Mouse (Mus musculus) regulatory T cell (primary cell): ENCODE measurements at regions not wholly inside any gene's neighbourhood (a gene's known extent, or its start where the extent isn't known, plus 50 kb on each side); places are given as distances from the start of the nearest gene placed in this dataset.
"Not testable (repeated sequence)": the region's sequence is repeated elsewhere in the genome, so short reads cannot be mapped to it uniquely, and the experiment has no call there.

Source experiments
- in situ Hi-C: fragments of 300-600 bp; cut with MboI, MseI; formaldehyde crosslinking; loops from one replicate; pipeline ENCODE4 v1.15.1; 2025; ENCODE audit warnings: high pct_unique_total_duplicates

- in situ Hi-C loops = no loop called here
Measured at GRCm38 (mm10) chr11:71285193-71285592, 54.7 kb upstream of the Nlrp1b start.

GRCm38 (mm10) chr11:71288243-71288642 is 57.7 kb upstream of the Nlrp1b start:
- in situ Hi-C loops = not testable (repeated sequence)

- in situ Hi-C loops = no loop called here
Measured at GRCm38 (mm10) chr11:71289490-71289889, 59.0 kb upstream of the Nlrp1b start.

- in situ Hi-C loops = no loop called here
Measured at GRCm38 (mm10) chr11:71299479-71299878, 68.9 kb upstream of the Nlrp1b start.

- in situ Hi-C loops = loop anchor here (10.0 kb wide), 1 partner anchor 289 kb away; the partner anchor contains the start of gene 6330403K07Rik
Measured at GRCm38 (mm10) chr11:71323439-71323838, 92.9 kb upstream of the Nlrp1b start.

- in situ Hi-C loops = no loop called here
Measured at GRCm38 (mm10) chr11:71337428-71337827, 106.9 kb upstream of the Nlrp1b start.

GRCm38 (mm10) chr11:71346024-71346423 is 115.5 kb upstream of the Nlrp1b start:
- in situ Hi-C loops = no loop called here

GRCm38 (mm10) chr11:71357089-71357488 is 126.6 kb upstream of the Nlrp1b start:
- in situ Hi-C loops = no loop called here

- in situ Hi-C loops = no loop called here
Measured at GRCm38 (mm10) chr11:71360856-71361255, 130.3 kb upstream of the Nlrp1b start.

- in situ Hi-C loops = loop anchor here (10.0 kb wide), 1 partner anchor 1393 kb away; no protein-coding TSS in a partner anchor
Measured at GRCm38 (mm10) chr11:71371871-71372270, 141.3 kb upstream of the Nlrp1b start.

- in situ Hi-C loops = loop anchor here (10.0 kb wide), 1 partner anchor 1390 kb away; no protein-coding TSS in a partner anchor
Measured at GRCm38 (mm10) chr11:71375132-71375531, 144.6 kb upstream of the Nlrp1b start.

- in situ Hi-C loops = no loop called here
Measured at GRCm38 (mm10) chr11:71388411-71388810, 157.9 kb upstream of the Nlrp1b start.

GRCm38 (mm10) chr11:71389659-71390058 is 159.1 kb upstream of the Nlrp1b start:
- in situ Hi-C loops = no loop called here

- in situ Hi-C loops = no loop called here
Measured at GRCm38 (mm10) chr11:71390151-71390550, 159.6 kb upstream of the Nlrp1b start.

- in situ Hi-C loops = no loop called here
Measured at GRCm38 (mm10) chr11:71390616-71391015, 160.1 kb upstream of the Nlrp1b start.

GRCm38 (mm10) chr11:71393406-71393805 is 162.9 kb upstream of the Nlrp1b start:
- in situ Hi-C loops = no loop called here

GRCm38 (mm10) chr11:71395023-71395422 is 164.5 kb upstream of the Nlrp1b start:
- in situ Hi-C loops = no loop called here

- in situ Hi-C loops = no loop called here
Measured at GRCm38 (mm10) chr11:71395631-71396030, 165.1 kb upstream of the Nlrp1b start.

GRCm38 (mm10) chr11:71400351-71400750 is 169.8 kb upstream of the Nlrp1b start:
- in situ Hi-C loops = no loop called here

- in situ Hi-C loops = no loop called here
Measured at GRCm38 (mm10) chr11:71401411-71402276, 171.1 kb upstream of the Nlrp1b start.

GRCm38 (mm10) chr11:71404361-71404760 is 173.8 kb upstream of the Nlrp1b start:
- in situ Hi-C loops = no loop called here

GRCm38 (mm10) chr11:71407043-71407442 is 176.5 kb upstream of the Nlrp1b start:
- in situ Hi-C loops = no loop called here

GRCm38 (mm10) chr11:71409211-71409765 is 178.8 kb upstream of the Nlrp1b start:
- in situ Hi-C loops = no loop called here
